Comparison of ENCODE assay signal across 14 mouse cellular contexts in the genomic region with DNA sequence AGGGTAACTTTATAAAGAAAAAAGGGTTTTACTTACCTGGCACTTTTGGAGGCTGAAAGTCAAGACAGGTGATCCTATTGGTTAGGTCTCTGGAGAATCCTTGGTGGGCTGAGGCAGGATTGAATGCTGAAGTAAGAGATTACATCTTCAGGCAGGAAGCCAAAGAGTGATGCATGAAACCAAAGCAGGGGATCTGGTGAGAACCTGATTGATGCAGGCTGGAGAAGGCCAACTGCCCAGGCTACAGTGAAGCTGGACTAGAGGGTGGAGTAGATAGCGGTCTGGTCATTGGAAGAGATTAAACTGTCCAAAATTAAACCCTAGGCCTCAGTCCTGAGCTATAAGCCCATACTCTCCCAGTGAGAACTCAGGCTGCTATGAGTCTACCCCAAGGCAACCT.
"Had no signal": no experiment of that assay in that cellular context is flagged by ENCODE, and none has a peak within 500 bp of the region (broad histone marks: within the 10 kb centered on the region; RNA-seq: fewer than 3 reads in every experiment).

No protein-coding gene starts in this region.

- H3K27me3 ChIP-seq: midbrain, embryonic 13.5 days; midbrain, embryonic 15.5 days; neural tube, embryonic 13.5 days; neural tube, embryonic 15.5 days; stomach, embryonic 15.5 days had no signal

- H3K4me3 ChIP-seq: midbrain, embryonic 13.5 days; midbrain, embryonic 15.5 days; neural tube, embryonic 13.5 days; neural tube, embryonic 15.5 days; stomach, embryonic 15.5 days had no signal

- H3K4me2 ChIP-seq: lung, embryonic 14.5 days; midbrain, embryonic 11.5 days; midbrain, embryonic 13.5 days; midbrain, embryonic 15.5 days; neural tube, embryonic 13.5 days; neural tube, embryonic 15.5 days; stomach, embryonic 15.5 days had no signal

- H3K36me3 ChIP-seq: midbrain, embryonic 13.5 days; midbrain, embryonic 15.5 days; neural tube, embryonic 13.5 days; neural tube, embryonic 15.5 days; stomach, embryonic 15.5 days had no signal

- H3K27ac ChIP-seq: midbrain, embryonic 13.5 days; midbrain, embryonic 15.5 days; neural tube, embryonic 13.5 days; neural tube, embryonic 15.5 days; stomach, embryonic 15.5 days had no signal

- DNase-seq: lung, embryonic 14.5 days; retina, postnatal 1 day; right cerebral cortex, adult 18-20 months; right cerebral cortex, postnatal 25 days; right cerebral cortex, postnatal 4 days; thymus, adult 2 months; thymus, postnatal 25 days; thymus, postnatal 4 days had no signal

- H3K4me1 ChIP-seq: midbrain, embryonic 15.5 days had no signal

- H3K9ac ChIP-seq: lung, embryonic 14.5 days; midbrain, embryonic 13.5 days; midbrain, embryonic 15.5 days; neural tube, embryonic 13.5 days; neural tube, embryonic 15.5 days; stomach, embryonic 15.5 days had no signal
